Mouse (Mus musculus): Measurements from ENCODE around the gene Dpm3. TPM values are rescaled to one million over a fixed set of nuclear protein-coding genes. Genes with fewer than 3 reads are reported as not detected.

Gene Dpm3
- polyA plus RNA-seq, 1 experiment from 2014 or later = 87.2 TPM

DNA sequence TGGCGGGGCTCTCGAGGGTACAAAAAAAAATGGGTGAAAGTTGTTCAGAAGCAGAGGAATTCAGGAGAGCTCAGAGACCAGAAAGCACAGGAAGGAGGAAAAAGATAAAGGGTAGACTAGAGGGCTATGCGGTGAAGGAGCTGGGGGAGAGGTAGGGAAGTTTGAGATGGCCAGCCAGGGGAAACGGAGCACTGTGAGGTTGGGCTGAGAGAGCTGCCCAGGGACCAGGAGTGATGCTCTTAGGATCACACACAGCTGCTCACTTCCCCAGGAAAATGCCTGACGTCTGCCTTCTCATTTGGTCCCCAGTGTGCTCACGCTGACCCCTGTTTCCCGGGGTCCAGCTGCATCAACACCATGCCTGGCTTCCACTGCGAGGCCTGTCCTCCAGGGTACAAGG lies 39.6 kb upstream of the Dpm3 start:
- no peaks in the 10 kb centered on the region for H3K9me3 ChIP-seq (ENCODE audit: control insufficient read depth, low read length)
- peak overlapping the region; percentile 32; the same call in 1 of the 2 replicates for H3K27ac ChIP-seq (ENCODE audit: low read depth, low read length)
- ATAC-seq (ENCODE audit: low FRiP score) (no peak), DNase-seq (ENCODE audit: low spot score, missing footprints) (no peak)
- H3K36me3 ChIP-seq (ENCODE audit: control insufficient read depth, insufficient read depth, low read length) = peaks cover 9% of the 10 kb centered on the region; the same call in 1 of the 2 replicates
- peaks cover 54% of the 10 kb centered on the region for H3K4me1 ChIP-seq (ENCODE audit: control insufficient read depth, insufficient read depth, low read length)
- H3K9ac ChIP-seq (ENCODE audit: low read length) = no peak overlapping the region; the same call in 1 of the 2 replicates
- 50% methylated on average over 8 of the region's 8 CpGs for WGBS
- H3K4me2 ChIP-seq = no peak overlapping the region
- no peaks in the 10 kb centered on the region for H3K27me3 ChIP-seq (ENCODE audit: control insufficient read depth, insufficient read depth, low read length)
- H3K4me3 ChIP-seq (ENCODE audit: low read depth, low read length) = no peak overlapping the region

DNA sequence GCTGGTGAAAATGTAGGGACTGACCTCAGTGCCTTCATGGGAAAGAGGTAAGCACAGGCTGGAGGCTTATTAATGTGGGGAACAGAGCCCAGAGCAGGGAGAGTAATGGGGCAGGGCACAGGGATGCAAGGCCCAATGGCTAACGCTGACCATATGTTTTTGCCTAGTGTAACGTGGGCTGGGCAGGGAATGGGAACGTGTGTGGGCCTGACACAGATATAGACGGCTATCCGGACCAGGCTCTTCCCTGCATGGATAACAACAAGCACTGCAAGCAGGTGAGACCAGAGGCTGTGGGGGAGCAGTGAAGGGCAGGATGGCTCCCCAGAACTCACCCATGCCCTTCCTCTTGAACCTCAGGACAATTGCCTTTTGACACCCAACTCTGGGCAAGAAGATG lies 38.0 kb upstream of the Dpm3 start:
- no peak overlapping the region for H3K9ac ChIP-seq (ENCODE audit: low read length)
- H3K4me2 ChIP-seq = no peak overlapping the region
- H3K4me3 ChIP-seq (ENCODE audit: low read depth, low read length) = no peak overlapping the region
- H3K36me3 ChIP-seq (ENCODE audit: control insufficient read depth, insufficient read depth, low read length) = peaks cover 9% of the 10 kb centered on the region; the same call in 1 of the 2 replicates
- H3K27ac ChIP-seq (ENCODE audit: low read depth, low read length) = no peak overlapping the region; the same call in 1 of the 2 replicates
- ATAC-seq (ENCODE audit: low FRiP score) (no peak), DNase-seq (ENCODE audit: low spot score, missing footprints) (no peak)
- no peaks in the 10 kb centered on the region for H3K9me3 ChIP-seq (ENCODE audit: control insufficient read depth, low read length)
- H3K4me1 ChIP-seq (ENCODE audit: control insufficient read depth, insufficient read depth, low read length) = peaks cover 47% of the 10 kb centered on the region
- no peaks in the 10 kb centered on the region for H3K27me3 ChIP-seq (ENCODE audit: control insufficient read depth, insufficient read depth, low read length)
- 80% methylated on average over 5 of the region's 5 CpGs for WGBS

GRCm38 (mm10) chr3:89224796-89225195 lies 34.4 kb upstream of the Dpm3 start:
- Histone ChIP-seq H3K27ac (ENCODE audit: low read depth, low read length) (peak overlapping the region; percentile 89), H3K4me2 (peak overlapping the region; percentile 83), H3K27me3 (ENCODE audit: control insufficient read depth, insufficient read depth, low read length) (no peaks in the 10 kb centered on the region), H3K9me3 (ENCODE audit: control insufficient read depth, low read length) (no peaks in the 10 kb centered on the region), H3K4me1 (ENCODE audit: control insufficient read depth, insufficient read depth, low read length) (peaks cover 46% of the 10 kb centered on the region), H3K9ac (ENCODE audit: low read length) (peak overlapping the region; percentile 93), H3K36me3 (ENCODE audit: control insufficient read depth, insufficient read depth, low read length) (peaks cover 9% of the 10 kb centered on the region; the same call in 1 of the 2 replicates), H3K4me3 (ENCODE audit: low read depth, low read length) (peak overlapping the region; percentile 63)
- ATAC-seq (ENCODE audit: low FRiP score) (no peak), DNase-seq (ENCODE audit: low spot score, missing footprints) (peak; percentile 89)
- WGBS = 33% methylated on average over 11 of the region's 11 CpGs

DNA sequence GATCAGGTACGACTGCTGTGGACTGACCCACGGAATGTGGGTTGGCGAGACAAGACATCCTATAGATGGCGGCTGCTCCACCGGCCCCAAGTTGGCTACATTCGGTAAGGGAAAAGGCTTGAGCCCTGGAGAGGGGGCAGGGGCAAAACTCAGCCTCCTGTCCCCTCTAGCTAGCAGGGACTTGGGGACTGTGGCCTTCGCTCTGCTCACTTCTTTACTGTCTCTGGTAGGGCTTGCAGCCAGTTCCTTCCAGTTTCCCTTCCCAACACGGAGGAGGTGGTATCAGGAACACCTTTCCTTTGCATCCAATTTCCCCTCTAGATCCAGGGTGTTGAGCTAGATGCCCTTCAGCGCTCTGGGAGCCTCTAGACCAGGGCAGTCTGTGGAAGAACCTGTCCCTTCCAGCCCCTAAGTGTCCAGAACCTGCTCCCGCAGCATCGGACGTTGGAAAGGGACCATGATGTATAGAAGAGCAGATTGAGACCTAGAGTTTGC lies 33.8 kb upstream of the Dpm3 start:
- Histone ChIP-seq H3K27ac (ENCODE audit: low read depth, low read length) (peak overlapping the region; percentile 89), H3K9me3 (ENCODE audit: control insufficient read depth, low read length) (no peaks in the 10 kb centered on the region), H3K4me3 (ENCODE audit: low read depth, low read length) (peak overlapping the region; percentile 63), H3K36me3 (ENCODE audit: control insufficient read depth, insufficient read depth, low read length) (peaks cover 9% of the 10 kb centered on the region; the same call in 1 of the 2 replicates), H3K9ac (ENCODE audit: low read length) (peak overlapping the region; percentile 93), H3K4me2 (peak overlapping the region; percentile 83), H3K27me3 (ENCODE audit: control insufficient read depth, insufficient read depth, low read length) (no peaks in the 10 kb centered on the region), H3K4me1 (ENCODE audit: control insufficient read depth, insufficient read depth, low read length) (peaks cover 46% of the 10 kb centered on the region)
- ATAC-seq (ENCODE audit: low FRiP score) (no peak; the same call in 1 of the 2 replicates), DNase-seq (ENCODE audit: low spot score, missing footprints) (peak; percentile 92)
- WGBS = 19% methylated on average over 12 of the region's 12 CpGs

DNA sequence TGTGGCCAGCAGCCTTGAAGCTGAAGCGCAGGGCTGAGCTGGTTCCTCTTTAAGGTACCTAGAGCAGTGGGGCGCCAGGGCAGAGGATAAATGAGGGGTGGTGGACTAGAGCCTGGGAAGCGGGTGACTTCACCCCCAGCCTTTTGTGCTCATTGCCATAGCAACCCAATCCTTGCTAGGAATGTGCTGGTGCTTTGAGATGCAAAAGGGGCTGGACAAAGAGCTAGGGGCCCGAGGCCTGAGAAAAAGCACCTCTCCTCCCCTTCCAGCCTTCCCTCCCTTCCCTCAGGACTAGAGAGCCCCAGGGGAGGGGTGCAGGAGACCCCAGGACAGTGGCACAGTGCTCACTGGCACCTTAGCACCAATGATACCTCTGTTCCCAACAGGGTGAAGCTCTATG lies 33.2 kb upstream of the Dpm3 start:
- H3K4me3 ChIP-seq (ENCODE audit: low read depth, low read length) = peak overlapping the region; percentile 63
- H3K4me1 ChIP-seq (ENCODE audit: control insufficient read depth, insufficient read depth, low read length) = peaks cover 46% of the 10 kb centered on the region
- H3K9me3 ChIP-seq (ENCODE audit: control insufficient read depth, low read length) = no peaks in the 10 kb centered on the region
- DNase-seq (ENCODE audit: low spot score, missing footprints) (peak; percentile 98), ATAC-seq (ENCODE audit: low FRiP score) (peak; percentile 82)
- 11% methylated on average over 4 of the region's 4 CpGs for WGBS
- H3K27ac ChIP-seq (ENCODE audit: low read depth, low read length) = peak overlapping the region; percentile 89
- peak overlapping the region; percentile 93 for H3K9ac ChIP-seq (ENCODE audit: low read length)
- H3K36me3 ChIP-seq (ENCODE audit: control insufficient read depth, insufficient read depth, low read length) = peaks cover 9% of the 10 kb centered on the region; the same call in 1 of the 2 replicates
- peak overlapping the region; percentile 83 for H3K4me2 ChIP-seq
- no peaks in the 10 kb centered on the region for H3K27me3 ChIP-seq (ENCODE audit: control insufficient read depth, insufficient read depth, low read length)

DNA sequence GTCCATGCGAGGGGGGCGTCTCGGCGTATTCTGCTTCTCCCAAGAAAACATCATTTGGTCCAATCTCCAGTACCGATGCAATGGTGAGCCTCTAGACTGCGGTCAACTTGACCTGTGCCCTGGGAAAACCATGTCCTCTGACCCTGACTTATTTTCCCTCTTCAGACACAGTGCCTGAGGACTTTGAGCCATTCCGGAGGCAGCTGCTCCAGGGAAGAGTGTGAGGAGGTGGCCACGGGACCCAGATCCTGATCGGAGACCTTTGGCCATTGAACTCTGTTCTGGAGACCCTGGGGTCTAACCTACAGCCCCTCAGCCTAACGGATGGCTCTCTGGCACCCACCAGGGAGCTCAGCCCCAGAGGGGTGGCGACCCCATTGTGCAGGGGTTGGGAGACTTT lies 32.8 kb upstream of the Dpm3 start:
- Histone ChIP-seq H3K9me3 (ENCODE audit: control insufficient read depth, low read length) (no peaks in the 10 kb centered on the region), H3K4me3 (ENCODE audit: low read depth, low read length) (peak overlapping the region; percentile 63), H3K4me1 (ENCODE audit: control insufficient read depth, insufficient read depth, low read length) (peaks cover 43% of the 10 kb centered on the region), H3K4me2 (peak overlapping the region; percentile 83), H3K27me3 (ENCODE audit: control insufficient read depth, insufficient read depth, low read length) (no peaks in the 10 kb centered on the region), H3K9ac (ENCODE audit: low read length) (peak overlapping the region; percentile 93), H3K27ac (ENCODE audit: low read depth, low read length) (peak overlapping the region; percentile 89), H3K36me3 (ENCODE audit: control insufficient read depth, insufficient read depth, low read length) (peaks cover 9% of the 10 kb centered on the region; the same call in 1 of the 2 replicates)
- ATAC-seq (ENCODE audit: low FRiP score) = no peak; the same call in none of the 2 replicates
- WGBS = 5% methylated on average over 11 of the region's 11 CpGs
- peak; percentile 94 for DNase-seq (ENCODE audit: low spot score, missing footprints)

DNA sequence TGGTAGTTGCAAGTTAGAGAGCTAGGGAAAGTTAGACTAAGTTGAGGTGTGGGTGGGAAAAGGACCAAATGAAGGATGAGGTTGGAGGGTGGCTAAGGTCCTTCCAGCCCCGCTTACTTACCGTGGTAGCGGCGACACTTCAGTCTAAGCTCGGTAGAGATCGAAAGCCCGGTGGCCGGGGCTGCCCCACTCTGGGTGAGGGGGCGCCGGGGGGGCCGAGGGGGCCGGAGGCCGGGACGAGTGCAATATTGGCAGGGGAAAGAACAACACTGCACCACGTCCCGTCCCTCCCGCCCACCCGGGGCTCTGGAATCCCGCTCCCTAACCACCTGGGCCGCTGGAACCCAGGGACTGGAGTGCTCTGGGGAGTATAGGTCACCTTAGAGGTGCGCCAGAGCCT lies 32.3 kb upstream of the Dpm3 start, which contains the start of gene Mtx1:
Gene Mtx1 (minus strand): TSS at position 189 of the 400 bp plus-strand sequence.
- WGBS = under 1% methylated on average over 21 of the region's 21 CpGs
- Histone ChIP-seq H3K4me1 (ENCODE audit: control insufficient read depth, insufficient read depth, low read length) (peaks cover 40% of the 10 kb centered on the region), H3K36me3 (ENCODE audit: control insufficient read depth, insufficient read depth, low read length) (peaks cover 9% of the 10 kb centered on the region; the same call in 1 of the 2 replicates), H3K27ac (ENCODE audit: low read depth, low read length) (peak within 1 kb of the TSS; percentile 89), H3K9me3 (ENCODE audit: control insufficient read depth, low read length) (no peaks in the 10 kb centered on the region), H3K4me2 (peak within 1 kb of the TSS; percentile 83), H3K9ac (ENCODE audit: low read length) (peak within 1 kb of the TSS; percentile 93), H3K4me3 (ENCODE audit: low read depth, low read length) (peak within 1 kb of the TSS; percentile 63), H3K27me3 (ENCODE audit: control insufficient read depth, insufficient read depth, low read length) (no peaks in the 10 kb centered on the region)
- ATAC-seq (ENCODE audit: low FRiP score) (no peak), DNase-seq (ENCODE audit: low spot score, missing footprints) (no peak)

GRCm38 (mm10) chr3:89227307-89228179 lies 31.6 kb upstream of the Dpm3 start:
- H3K4me1 ChIP-seq (ENCODE audit: control insufficient read depth, insufficient read depth, low read length) = peaks cover 40% of the 10 kb centered on the region
- H3K27ac ChIP-seq (ENCODE audit: low read depth, low read length) = peak overlapping the region; percentile 89
- H3K9ac ChIP-seq (ENCODE audit: low read length) = peak overlapping the region; percentile 93
- peak; percentile 76 for ATAC-seq (ENCODE audit: low FRiP score)
- peaks cover 9% of the 10 kb centered on the region; the same call in 1 of the 2 replicates for H3K36me3 ChIP-seq (ENCODE audit: control insufficient read depth, insufficient read depth, low read length)
- H3K9me3 ChIP-seq (ENCODE audit: control insufficient read depth, low read length) = no peaks in the 10 kb centered on the region
- DNase-seq (ENCODE audit: low spot score, missing footprints) = peak; percentile 100
- WGBS = 2% methylated on average over 41 of the region's 41 CpGs
- H3K4me3 ChIP-seq (ENCODE audit: low read depth, low read length) = peak overlapping the region; percentile 63
- H3K27me3 ChIP-seq (ENCODE audit: control insufficient read depth, insufficient read depth, low read length) = no peaks in the 10 kb centered on the region
- H3K4me2 ChIP-seq = peak overlapping the region; percentile 83

DNA sequence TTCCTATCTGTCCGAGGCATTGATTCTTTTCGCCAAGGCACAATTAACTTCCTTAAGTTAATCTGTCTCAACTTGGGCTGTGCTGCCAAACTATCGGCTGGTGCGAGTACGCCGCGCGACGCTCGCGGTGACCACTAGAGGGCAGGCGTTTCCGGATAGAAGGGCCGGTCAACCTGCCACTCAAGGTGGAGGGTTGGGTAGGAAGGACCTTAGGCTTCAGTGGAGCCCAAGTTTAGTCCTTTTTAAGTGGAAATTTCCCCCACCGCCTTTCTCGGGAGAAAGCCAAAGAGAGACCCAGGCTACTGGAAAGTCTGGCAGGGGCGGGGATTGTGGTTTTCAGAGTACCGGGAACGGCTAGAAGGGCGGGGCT lies 31.0 kb upstream of the Dpm3 start:
- ATAC-seq (ENCODE audit: low FRiP score) (peak; percentile 34; the same call in 1 of the 2 replicates), DNase-seq (ENCODE audit: low spot score, missing footprints) (peak; percentile 99)
- peaks cover 4% of the 10 kb centered on the region; the same call in 1 of the 2 replicates for H3K36me3 ChIP-seq (ENCODE audit: control insufficient read depth, insufficient read depth, low read length)
- WGBS = under 1% methylated on average over 20 of the region's 20 CpGs
- H3K9ac ChIP-seq (ENCODE audit: low read length) = peak overlapping the region; percentile 93
- H3K27ac ChIP-seq (ENCODE audit: low read depth, low read length) = peak overlapping the region; percentile 88
- H3K9me3 ChIP-seq (ENCODE audit: control insufficient read depth, low read length) = no peaks in the 10 kb centered on the region
- peak overlapping the region; percentile 63 for H3K4me3 ChIP-seq (ENCODE audit: low read depth, low read length)
- H3K4me2 ChIP-seq = peak overlapping the region; percentile 83
- H3K27me3 ChIP-seq (ENCODE audit: control insufficient read depth, insufficient read depth, low read length) = no peaks in the 10 kb centered on the region
- H3K4me1 ChIP-seq (ENCODE audit: control insufficient read depth, insufficient read depth, low read length) = peaks cover 33% of the 10 kb centered on the region

Data from midbrain, embryonic 11.5 days (tissue).